Mouse (Mus musculus) 3T3-L1 (cell line): ENCODE data around the gene Tff3.

Source experiments
- DNase-seq: peaks from one replicate; pipeline ENCODE4 v3.0.0-alpha.2; 2015; ENCODE audit warnings: low read depth, low spot score

Gene Tff3

GRCm38 (mm10) chr17:31129452-31129851 is at the start of gene Tff3:
Tff3 (minus strand) TSS chr17:31129646.
- no peak for DNase-seq

DNA sequence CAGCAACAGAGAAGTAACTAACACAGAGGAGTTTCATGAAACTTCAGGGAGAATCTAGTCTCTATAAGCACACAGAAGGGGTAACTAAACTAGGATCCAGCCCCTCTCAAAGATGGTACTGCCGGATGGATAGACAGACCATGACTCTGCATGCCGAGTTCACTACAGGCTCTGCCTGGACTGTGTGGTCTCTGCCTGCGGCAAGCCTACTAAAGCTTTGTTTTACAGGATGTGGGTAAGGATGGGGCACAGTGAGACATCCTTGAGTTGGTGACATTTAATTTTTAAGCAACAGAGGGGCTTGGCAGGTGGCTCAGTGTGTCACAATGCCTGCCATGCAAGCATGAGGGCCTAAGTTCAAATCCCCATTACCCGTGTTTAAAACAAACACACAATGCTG is 46.9 kb upstream of the Tff3 start:
- no peak for DNase-seq

- DNase-seq = no peak
Observed at GRCm38 (mm10) chr17:31169796-31170195, 40.4 kb upstream of the Tff3 start.

DNA sequence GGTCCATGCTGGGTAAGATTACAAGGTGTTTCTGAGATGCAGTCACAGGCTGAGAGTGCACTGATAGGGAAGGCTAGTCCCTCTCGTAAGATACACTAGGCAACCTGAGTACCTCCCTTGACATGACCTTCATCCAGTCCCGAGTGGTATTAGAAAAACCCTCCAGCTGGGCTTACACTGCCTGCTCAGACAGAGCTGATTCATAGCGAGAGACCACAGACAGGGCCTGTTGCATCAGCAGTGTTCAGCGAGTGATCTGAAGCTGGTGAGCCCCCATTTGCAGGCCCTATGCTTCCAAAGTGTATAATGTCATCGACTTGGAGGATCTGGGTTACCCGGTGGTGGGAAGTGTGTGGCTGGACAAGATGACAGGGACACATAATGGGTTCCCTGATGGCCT is 35.7 kb upstream of the Tff3 start, which contains the start of gene Tff1:
TSS of gene Tff1 (minus strand) at position 151 of the 400 bp plus-strand sequence.
- no peak for DNase-seq

GRCm38 (mm10) chr17:31163821-31164220 is 34.4 kb upstream of the Tff3 start:
- DNase-seq = no peak

- DNase-seq = no peak
Observed at GRCm38 (mm10) chr17:31162607-31163006, 33.2 kb upstream of the Tff3 start.

GRCm38 (mm10) chr17:31160291-31160690 is 30.8 kb upstream of the Tff3 start:
- no peak for DNase-seq

- no peak for DNase-seq
Observed at GRCm38 (mm10) chr17:31157921-31158320, 28.5 kb upstream of the Tff3 start.

DNA sequence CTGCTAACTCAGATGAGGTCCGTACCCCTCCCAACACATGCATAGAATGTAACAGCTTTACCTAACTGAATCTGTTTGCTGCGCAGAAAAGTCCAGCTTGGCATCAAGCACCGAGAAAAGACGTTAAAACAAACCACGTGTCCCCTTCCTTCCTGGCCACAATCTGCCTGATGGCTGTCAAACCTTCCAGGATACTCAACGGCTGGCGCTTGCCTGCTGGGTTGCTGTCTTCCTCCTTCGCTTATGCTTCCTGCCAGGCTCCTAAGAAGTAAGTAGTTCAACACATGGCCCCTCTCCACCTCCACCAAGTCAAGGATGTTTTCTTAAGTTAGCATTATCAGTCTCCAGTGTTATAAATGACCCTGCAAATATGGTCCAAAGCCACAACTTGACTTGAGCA is 24.3 kb upstream of the Tff3 start:
- DNase-seq = no peak

- DNase-seq = no peak
Observed at GRCm38 (mm10) chr17:31152966-31153499, 23.6 kb upstream of the Tff3 start.

- no peak for DNase-seq
Observed at GRCm38 (mm10) chr17:31152512-31152911, 23.1 kb upstream of the Tff3 start.

GRCm38 (mm10) chr17:31145998-31146397 is 16.6 kb upstream of the Tff3 start:
- no peak for DNase-seq

DNA sequence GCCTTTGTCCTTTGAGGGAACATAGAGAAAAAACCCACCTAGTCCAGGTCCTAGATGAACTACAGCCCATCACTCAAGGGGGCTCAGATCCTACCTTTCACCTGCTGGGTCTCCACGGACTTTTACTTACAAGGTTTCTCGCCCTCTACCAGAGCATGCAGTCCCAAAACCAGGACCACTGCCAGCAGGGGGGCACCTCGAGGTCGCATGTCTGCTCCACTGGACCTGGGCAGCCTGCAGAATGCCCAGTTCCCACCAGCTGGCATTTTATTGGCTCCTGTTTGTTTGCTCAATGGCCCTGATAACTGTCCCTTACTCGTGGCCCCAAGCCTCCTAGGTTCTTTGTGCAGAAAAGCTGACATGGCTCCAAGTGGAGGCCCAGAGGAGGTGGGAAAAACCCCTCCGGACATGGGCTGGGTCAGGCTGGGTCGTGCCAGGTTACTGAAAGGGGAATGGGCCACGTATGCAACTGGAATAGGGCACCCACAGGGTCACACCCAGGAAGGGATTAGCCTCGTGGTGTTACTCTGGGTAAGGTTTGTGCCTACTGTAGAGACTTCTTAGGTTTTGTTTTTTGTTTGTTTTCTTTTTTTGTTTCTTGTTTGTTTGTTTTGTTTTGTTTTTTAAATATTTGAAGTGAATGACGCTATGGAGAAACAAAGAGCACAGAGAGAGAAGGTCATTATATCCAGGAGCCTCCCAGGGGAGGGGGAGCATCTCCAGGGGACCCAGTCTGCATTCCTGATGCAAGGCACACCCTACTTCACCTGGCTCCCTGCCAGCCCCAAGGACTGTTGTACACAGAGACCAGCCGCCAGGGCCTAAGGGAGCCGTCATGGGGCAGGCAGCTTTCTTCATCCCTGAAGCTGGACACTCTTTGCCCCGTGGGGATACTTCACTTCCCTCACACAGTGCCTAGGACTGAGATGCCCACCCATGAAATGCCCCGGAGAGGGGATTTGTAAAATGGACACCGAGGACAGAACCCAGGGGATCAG is 14.9 kb upstream of the Tff3 start, which contains the start of gene Tff2:
TSS of gene Tff2 (minus strand) at position 243 of the 998 bp plus-strand sequence.
- no peak for DNase-seq

GRCm38 (mm10) chr17:31142116-31142515 is 12.7 kb upstream of the Tff3 start:
- no peak for DNase-seq

- peak; percentile 71 for DNase-seq
Observed at GRCm38 (mm10) chr17:31138398-31138797, 9.0 kb upstream of the Tff3 start.

DNA sequence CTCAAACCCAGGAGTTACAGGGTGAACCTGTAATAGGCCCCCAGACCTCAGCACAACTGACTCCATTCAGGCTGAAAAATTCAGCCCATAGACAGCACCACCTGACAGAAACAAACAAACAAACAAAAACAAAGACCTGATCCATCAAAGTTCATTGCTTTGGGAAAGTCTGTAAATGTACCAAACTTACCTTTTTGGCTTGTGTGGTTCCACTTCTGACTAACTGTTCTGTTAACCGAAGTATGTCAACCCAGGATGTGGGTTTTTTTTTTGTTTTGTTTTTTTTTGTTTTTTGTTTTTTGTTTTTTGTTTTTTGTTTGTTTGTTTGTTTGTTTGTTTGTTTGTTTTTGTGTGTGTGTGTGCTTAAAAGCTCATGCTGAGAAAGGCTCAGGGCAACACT is 7.4 kb upstream of the Tff3 start:
- DNase-seq = no peak

DNA sequence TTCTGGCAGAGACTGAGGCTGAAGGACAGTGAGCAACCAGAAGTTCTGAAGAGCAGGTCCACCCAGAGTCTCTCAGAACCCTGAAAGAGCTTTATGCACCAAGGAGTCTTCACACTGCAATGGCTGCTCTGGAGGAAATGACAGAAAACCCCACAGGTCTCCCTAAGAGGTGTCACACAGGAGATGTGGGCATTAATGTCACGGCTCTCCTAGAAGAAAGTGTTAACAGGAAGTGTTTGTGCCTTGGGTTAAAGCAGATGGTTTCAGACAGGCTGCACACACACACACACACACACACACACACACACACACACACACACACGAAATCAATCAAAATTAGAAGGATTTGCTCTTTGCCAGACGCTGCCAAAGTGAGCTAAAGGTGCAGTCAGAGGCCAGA is 6.8 kb upstream of the Tff3 start:
- DNase-seq = no peak

DNA sequence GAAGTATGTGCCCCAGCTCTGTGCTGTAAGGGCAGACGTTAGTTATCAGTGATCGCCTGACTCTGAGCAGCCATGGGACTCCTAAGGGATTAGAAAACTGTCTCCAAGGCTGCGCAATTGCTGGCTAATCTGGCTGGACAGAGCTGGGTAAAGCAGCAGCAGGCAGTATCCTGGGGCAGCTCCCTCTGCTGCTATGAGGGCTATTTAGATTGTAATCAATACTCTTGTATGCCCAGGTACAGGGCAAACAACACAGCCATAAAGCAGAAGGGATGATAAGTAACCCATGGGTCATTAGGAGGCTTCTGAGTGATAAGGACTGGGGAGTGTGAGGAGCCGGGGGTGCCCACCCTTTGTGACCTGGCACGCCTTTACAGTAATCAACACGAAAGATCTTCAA is 5.5 kb upstream of the Tff3 start:
- DNase-seq = no peak

DNA sequence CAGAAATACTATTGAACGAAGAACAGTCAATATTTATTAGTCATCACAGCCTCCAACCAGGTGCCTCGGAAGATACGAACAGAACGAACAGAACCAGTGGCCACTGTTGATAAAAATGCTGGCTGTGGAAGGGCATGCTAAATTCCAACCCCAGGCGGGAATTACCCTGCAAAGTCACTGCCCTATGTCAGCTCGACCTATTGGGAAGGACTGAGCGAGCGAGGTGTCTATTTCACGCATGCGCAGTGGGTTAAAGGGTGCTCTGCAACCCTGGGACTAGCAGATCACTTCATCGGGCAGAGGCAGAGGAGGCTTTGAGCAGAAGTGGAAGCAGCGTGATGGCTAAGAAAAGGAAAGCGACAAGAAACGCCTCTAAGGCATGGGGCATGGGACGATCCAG is 4.3 kb upstream of the Tff3 start:
- DNase-seq = no peak

DNA sequence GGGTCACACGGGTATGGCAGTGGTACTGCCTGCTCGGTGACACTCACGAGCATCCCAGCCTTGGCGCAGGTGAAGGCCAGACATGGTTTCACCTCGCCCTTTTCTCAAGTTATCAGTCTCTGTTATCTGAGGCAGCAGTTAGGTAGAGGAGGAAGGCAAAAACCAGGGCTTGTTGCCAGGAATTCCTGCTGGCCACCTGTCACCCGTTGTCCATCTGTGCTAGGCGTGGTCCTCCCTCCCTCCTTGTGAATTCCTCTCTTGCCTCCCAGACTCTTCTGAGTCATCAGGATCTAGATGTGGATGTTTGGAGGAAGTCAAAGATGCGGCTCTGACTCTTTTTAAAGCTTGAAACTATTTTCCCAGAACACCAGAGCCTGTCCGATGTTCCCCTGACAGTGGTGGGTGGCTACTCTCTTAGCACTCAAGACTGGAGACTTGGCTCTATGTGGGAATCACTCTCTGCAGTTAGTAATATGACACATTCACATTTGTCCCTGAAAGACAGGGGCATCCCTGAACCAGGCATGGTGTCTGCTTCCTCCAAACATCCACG is 1.9 kb upstream of the Tff3 start:
- DNase-seq = peak; percentile 6

- no peak for DNase-seq
Observed at GRCm38 (mm10) chr17:31128708-31129318, 633 bp downstream of the Tff3 start.
